Mouse (Mus musculus) liver, embryonic 14.5 days (tissue): ENCODE results near the gene Tbc1d4. TPM values are rescaled to one million over a fixed set of nuclear protein-coding genes. Genes with fewer than 3 reads are reported as not detected.

Source experiments
- ATAC-seq: fragments of 200-750 bp; cut with Nextera tagmentation; 2 replicates; pipeline ENCODE4 v1.8.0; 2017; ENCODE audit warnings: moderate number of reproducible peaks, mild to moderate bottlenecking, moderate library complexity; ENCODE audit not compliant: insufficient read depth
- DNase-seq, 3 experiments: peaks; one replicate each; pipeline ENCODE4 v3.0.0-alpha.2; 2012 to 2013; ENCODE audit warnings: low read depth in 3 of 3, low spot score in 3 of 3
- H3K27ac ChIP-seq: fragments of 300-500 bp; sonication (generic); 2 replicates; pipeline ENCODE4 v1.5.1; 2014; ENCODE audit warnings: moderate library complexity, mild to moderate bottlenecking, control low read depth, inconsistent platforms
- H3K27me3 ChIP-seq: fragments of 300-500 bp; sonication (generic); 2 replicates; pipeline ENCODE4 v1.6.1; 2014; ENCODE audit warnings: mild to moderate bottlenecking, low read length, moderate library complexity; ENCODE audit not compliant: control insufficient read depth, insufficient read depth
- H3K36me3 ChIP-seq: fragments of 300-500 bp; sonication (generic); replicated peaks from 2 replicates; pipeline ENCODE4 v1.6.1; 2014; ENCODE audit warnings: low read depth; ENCODE audit not compliant: control insufficient read depth, insufficient read depth
- H3K4me1 ChIP-seq, 2 experiments: fragments of 200-500 bp in 1 of 2; fragments of 300-500 bp in 1 of 2; sonication (generic) in 1 of 2; replicated peaks; 2 replicates each; pipeline ENCODE4 v1.6.1; 2012 to 2014; ENCODE audit warnings: antibody characterized with exemption in 1 of 2, inconsistent platforms in 1 of 2, low read length in 1 of 2; ENCODE audit not compliant: control insufficient read depth in 2 of 2, insufficient read depth in 2 of 2
- H3K4me2 ChIP-seq: fragments of 300-500 bp; sonication (generic); 2 replicates; pipeline ENCODE4 v1.6.1; 2014; ENCODE audit warnings: low read depth, mild to moderate bottlenecking, control low read depth, moderate library complexity
- H3K4me3 ChIP-seq, 2 experiments: fragments of 200-500 bp in 1 of 2; fragments of 300-500 bp in 1 of 2; sonication (generic) in 1 of 2; 2 replicates each; pipeline ENCODE4 v1.5.1; 2012 to 2014; ENCODE audit warnings: low read depth in 2 of 2, low read length in 2 of 2, mild to moderate bottlenecking in 2 of 2, control low read depth in 1 of 2, inconsistent platforms in 1 of 2, moderate library complexity in 1 of 2; ENCODE audit not compliant: insufficient read depth in 1 of 2
- H3K9ac ChIP-seq: fragments of 300-500 bp; sonication (generic); replicated peaks from 2 replicates; pipeline ENCODE4 v1.6.1; 2014; ENCODE audit warnings: mild to moderate bottlenecking, control low read depth, moderate library complexity
- H3K9me3 ChIP-seq: fragments of 300-500 bp; sonication (generic); 2 replicates; pipeline ENCODE4 v1.6.1; 2016; ENCODE audit warnings: low read length, mixed read lengths; ENCODE audit not compliant: control insufficient read depth
- CTCF ChIP-seq: IDR thresholded peaks from 2 replicates; pipeline ENCODE4 v1.5.1; 2016; ENCODE audit warnings: antibody characterized with exemption, low read depth, control low read depth
- EP300 ChIP-seq: IDR thresholded peaks from 2 replicates; pipeline ENCODE4 v1.6.1; 2016; ENCODE audit warnings: antibody characterized with exemption, low read depth
- WGBS: fragments of 180-500 bp; shearing (Covaris S2); extraction: QIAGEN DNeasy Blood & Tissue Kit; methylation state at CpG from one replicate; pipeline ENCODE4 v1.1.7; 2014; ENCODE audit not compliant: insufficient replicate concordance; 5-methylcytosine and 5-hydroxymethylcytosine counted together
- polyA plus RNA-seq, 2 experiments: library from polyadenylated mRNA; depleted of rRNA in 1 of 2; stranded (reverse) in 1 of 2; unstranded in 1 of 2; fragments of >200 nt; fragmentation: Nextera tagmentation in 1 of 2; extraction: Ambion mirVana in 1 of 2; gene quantifications; 2 replicates each; pipeline versions ENCODE4 v1.2.1 to v1.2.3; 2012 to 2014

The Tbc1d4 gene
- polyA plus RNA-seq, 2 experiments = 0.85 to 1.3 TPM

DNA sequence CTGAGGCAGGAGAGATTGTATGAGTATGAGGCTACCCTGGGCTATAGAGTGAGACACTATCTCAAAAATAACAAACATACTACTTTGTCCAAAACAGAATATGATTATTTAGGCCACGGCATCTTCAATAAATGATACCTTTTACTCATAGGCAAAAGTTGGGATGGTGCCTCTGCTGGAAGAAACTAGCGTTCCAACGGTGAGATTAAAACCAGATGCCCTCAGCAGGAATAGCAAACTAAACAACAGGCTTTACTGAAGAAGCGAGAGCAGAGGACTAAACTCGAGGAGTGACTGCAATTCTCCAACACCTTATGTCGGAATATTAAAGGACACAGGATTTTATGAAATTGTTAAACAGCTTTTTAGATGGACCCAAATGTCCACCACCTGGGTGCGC is 101.0 kb downstream of the Tbc1d4 start:
- H3K4me1 ChIP-seq = no peaks in the 10 kb centered on the region
- 73% methylated on average over 7 of the region's 7 CpGs for WGBS
- no peak overlapping the region for H3K4me3 ChIP-seq
- TF ChIP-seq CTCF (no peak), EP300 (no peak)
- no peak overlapping the region for H3K27ac ChIP-seq
- H3K36me3 ChIP-seq = no peaks in the 10 kb centered on the region
- H3K4me2 ChIP-seq = no peak overlapping the region
- no peak for ATAC-seq
- no peaks in the 10 kb centered on the region for H3K27me3 ChIP-seq
- no peak for DNase-seq
- H3K9me3 ChIP-seq = no peaks in the 10 kb centered on the region
- no peak overlapping the region for H3K9ac ChIP-seq

DNA sequence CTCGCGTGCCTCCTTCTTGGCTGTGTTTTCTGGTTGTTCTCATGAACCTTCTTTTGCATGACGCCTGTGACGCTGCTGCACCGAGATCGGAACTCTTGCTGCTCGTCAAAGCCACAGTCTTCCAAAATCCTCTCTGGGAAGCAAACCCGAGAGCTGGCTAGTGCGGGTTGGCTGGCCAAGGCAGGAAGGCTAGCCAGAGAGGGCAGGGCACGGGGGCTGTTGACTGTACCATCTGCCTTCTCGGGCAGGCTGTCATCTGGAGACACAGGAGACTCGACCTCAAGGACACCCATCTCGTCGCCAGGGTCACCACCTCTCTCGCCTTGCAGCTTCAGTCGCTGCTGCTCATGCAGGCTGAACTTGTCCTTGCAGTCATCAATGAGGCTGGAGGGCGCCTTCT is 101.8 kb downstream of the Tbc1d4 start:
- Histone ChIP-seq H3K9me3 (no peaks in the 10 kb centered on the region), H3K4me1 (no peaks in the 10 kb centered on the region), H3K4me2 (no peak overlapping the region), H3K36me3 (no peaks in the 10 kb centered on the region), H3K27ac (no peak overlapping the region), H3K27me3 (no peaks in the 10 kb centered on the region), H3K4me3 (no peak overlapping the region), H3K9ac (no peak overlapping the region)
- WGBS = 75% methylated on average over 17 of the region's 17 CpGs
- ATAC-seq (no peak), DNase-seq (no peak)
- TF ChIP-seq EP300 = no peak

DNA sequence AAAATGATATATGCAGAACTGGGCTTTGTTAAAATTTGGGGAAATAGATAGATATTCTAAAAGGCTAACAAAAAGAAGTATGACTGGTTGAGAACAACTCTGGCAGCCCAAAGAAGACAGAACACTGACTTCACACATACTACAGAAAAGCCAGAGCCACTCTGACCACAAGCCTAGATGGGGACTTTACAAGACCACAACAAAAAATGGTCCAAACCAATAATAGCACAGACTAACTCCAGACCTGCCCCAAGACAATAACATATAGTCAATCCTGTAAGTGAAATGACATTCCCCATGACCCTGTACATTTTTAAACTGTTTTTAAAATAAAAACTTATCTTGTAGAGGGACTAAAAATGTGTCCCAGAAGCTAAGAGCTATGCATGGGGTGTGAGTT is 103.2 kb downstream of the Tbc1d4 start:
- ATAC-seq (no peak), DNase-seq (no peak)
- Histone ChIP-seq H3K4me3 (no peak overlapping the region), H3K9me3 (no peaks in the 10 kb centered on the region), H3K4me2 (no peak overlapping the region), H3K27me3 (no peaks in the 10 kb centered on the region), H3K27ac (no peak overlapping the region), H3K36me3 (no peaks in the 10 kb centered on the region), H3K9ac (no peak overlapping the region), H3K4me1 (no peaks in the 10 kb centered on the region)
- TF ChIP-seq EP300 (no peak), CTCF (no peak)

DNA sequence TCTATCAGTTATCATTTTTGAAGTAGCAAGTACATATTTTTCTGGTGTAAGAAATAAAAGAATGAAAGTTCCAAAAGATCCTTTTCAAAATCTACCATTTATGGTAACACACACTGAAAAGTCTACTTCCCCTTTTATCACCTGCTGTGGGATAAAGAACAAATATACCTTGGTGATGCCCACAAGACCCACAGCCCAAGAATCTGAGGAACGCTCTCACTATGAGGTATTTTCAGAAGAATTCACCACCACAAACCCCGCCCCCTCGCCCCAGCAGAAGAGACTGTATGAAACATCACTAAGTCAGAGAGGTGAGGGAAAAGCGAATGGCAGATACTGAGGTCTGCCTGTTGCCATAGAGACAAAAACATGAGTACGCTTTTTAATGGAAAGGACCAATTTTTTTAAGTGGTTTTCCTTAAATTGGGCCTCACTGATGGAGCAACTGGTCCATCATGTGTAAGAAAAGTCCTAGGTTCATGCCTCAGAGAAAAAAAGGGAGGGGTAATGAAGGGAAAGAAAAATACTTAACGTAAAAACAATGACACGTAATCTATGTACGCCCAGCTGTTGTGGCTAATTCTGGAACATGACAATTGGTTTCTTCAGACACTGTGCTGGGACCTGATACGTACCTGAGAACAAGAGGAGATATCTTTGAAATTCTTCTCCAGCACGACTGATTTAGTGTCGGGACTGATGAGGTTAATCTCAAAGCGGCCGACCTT is 104.4 kb downstream of the Tbc1d4 start:
- no peak overlapping the region for H3K27ac ChIP-seq
- no peak for DNase-seq

DNA sequence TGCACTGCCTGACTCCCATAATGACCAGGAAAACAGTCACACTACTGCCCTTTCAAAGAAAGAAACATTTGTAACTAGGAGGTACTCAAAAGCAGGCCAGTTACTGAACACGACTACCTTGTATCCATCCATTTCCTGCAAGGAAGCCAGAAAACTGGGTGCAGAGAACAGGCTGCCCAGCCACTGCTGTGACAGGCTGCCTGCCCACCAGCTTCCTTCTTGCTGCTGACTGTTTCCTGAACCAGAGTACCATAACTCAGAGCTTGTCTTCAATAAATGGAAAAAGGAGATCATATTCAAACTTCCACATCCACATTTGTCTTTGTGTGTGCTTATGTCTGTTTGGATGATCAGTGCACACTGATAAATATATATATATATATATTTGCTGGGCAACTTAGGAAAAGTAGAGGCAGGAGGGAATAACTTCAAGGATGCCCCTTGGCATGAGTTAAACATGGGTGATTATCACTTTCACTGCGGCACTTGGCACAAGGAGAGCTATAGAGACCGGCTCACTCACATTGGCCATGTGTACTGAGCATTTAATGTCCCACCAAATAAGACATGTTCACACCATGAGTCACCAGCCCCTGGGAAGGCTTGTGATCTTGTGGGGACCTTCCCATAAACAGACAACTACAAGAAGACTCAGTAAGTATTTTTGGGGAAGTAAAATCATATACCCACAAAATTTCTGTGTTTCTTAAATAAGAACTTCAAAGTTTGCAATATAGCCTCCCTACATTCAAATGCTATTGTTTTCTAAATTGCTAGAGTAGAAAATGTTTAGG is 105.6 kb downstream of the Tbc1d4 start:
- 49% methylated on average over 3 of the region's 3 CpGs for WGBS
- Histone ChIP-seq H3K4me3 (no peak overlapping the region), H3K4me1 (no peaks in the 10 kb centered on the region), H3K4me2 (no peak overlapping the region), H3K9me3 (no peaks in the 10 kb centered on the region), H3K27me3 (no peaks in the 10 kb centered on the region), H3K27ac (no peak overlapping the region), H3K36me3 (no peaks in the 10 kb centered on the region), H3K9ac (no peak overlapping the region)
- TF ChIP-seq CTCF = no peak
- DNase-seq = no peak
- no peak for ATAC-seq

More for the DNA sequence above, 104.4 kb downstream of the Tbc1d4 start:
- Histone ChIP-seq H3K4me3 (no peak overlapping the region), H3K4me1 (no peaks in the 10 kb centered on the region), H3K36me3 (no peaks in the 10 kb centered on the region), H3K9ac (no peak overlapping the region), H3K4me2 (no peak overlapping the region), H3K9me3 (no peaks in the 10 kb centered on the region), H3K27me3 (no peaks in the 10 kb centered on the region)
- no peak for ATAC-seq
- 67% methylated on average over 13 of the region's 13 CpGs for WGBS
- TF ChIP-seq EP300 (no peak), CTCF (no peak)
